Mouse (Mus musculus) mesoderm, embryonic 11.5 days (tissue): ENCODE results near the gene Rps21.

Source experiments
- DNase-seq: peaks from one replicate; pipeline ENCODE4 v3.0.0-alpha.2; 2012; ENCODE audit warnings: low read depth, low spot score

The Rps21 gene

DNA sequence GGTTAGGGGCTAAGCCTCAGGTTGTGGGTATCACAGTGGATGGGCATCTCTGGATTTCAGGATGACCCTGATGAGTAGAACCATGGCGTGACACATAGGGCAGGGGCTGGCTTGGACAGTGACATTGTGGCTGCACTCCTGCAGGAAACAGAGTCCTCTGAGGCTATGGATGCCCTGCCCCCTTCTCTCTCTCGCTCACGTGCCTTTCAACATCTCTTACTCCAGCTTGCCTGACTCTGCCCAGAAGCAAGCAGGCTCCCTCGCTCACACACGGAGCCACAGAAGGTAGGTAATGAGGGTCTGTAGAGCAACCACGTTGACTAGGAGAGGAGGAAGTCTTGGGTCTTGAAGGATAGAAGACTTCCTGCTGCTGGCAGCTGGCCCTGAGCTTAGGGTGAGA lies 33.3 kb downstream of the Rps21 start:
- DNase-seq: no peak

DNA sequence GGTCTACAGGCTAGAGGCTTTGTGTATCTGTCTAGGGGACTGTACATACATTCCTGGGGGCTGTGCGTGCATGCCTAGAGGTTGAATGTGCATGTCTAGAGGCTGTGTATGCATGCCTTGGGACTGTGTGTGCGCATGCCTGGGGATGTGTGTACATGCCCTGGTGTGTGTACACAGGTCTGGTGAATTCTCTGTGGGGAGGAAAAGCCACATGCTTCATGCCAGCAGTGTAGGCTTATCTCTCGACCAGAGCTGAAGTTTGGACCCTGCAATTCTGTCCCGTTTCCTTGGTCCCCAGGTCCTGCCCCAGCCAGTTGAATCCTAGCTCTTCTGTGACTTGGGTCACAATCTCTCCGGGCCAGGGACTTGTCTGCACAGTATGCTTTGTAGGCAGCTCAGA lies 34.4 kb downstream of the Rps21 start:
- no peak for DNase-seq

GRCm38 (mm10) chr2:180292026-180292425 lies 34.8 kb downstream of the Rps21 start:
- DNase-seq: no peak

- DNase-seq: no peak
These were observed 35.7 kb downstream of the Rps21 start for GRCm38 (mm10) chr2:180292906-180293305.

DNA sequence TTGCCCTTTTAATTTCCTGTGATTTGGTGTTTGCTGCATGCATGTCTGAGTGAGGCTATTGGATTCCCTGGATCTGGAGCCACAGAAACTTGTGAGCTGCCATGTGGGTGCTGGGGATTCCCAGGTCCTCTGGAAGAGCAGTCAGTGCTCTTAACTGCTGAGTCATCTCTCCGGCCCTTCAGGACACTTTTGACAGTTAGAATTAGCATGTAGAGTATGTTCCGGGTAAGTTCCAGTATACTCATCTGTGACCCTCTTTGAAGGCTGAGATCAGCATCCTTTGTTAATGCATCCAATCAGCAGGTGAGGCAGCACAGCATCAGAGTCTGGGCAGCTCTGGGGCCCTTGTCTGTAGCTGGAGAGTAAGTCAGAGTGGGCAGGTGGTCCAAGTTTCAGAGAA lies 43.1 kb downstream of the Rps21 start:
- no peak for DNase-seq

DNA sequence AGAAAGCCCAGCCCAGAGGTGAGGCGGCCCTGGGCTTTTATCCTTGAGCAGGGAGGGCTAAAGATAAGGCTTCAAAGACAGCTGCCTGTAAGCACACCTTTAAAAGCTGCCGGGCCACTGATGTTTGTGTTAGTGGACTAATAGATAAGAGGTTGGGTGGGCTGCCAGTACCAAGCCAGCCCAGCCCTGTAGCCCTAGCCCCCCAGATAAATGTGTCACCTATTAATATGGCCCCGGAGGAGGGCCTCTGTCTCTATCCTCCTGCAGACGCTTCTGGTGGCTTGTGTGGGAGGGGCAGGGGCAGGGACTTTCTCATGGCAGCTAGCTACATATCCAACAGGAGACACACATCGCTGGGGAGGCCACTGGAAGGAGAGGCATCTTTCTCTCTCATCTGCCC lies 43.6 kb downstream of the Rps21 start:
- no peak for DNase-seq

DNA sequence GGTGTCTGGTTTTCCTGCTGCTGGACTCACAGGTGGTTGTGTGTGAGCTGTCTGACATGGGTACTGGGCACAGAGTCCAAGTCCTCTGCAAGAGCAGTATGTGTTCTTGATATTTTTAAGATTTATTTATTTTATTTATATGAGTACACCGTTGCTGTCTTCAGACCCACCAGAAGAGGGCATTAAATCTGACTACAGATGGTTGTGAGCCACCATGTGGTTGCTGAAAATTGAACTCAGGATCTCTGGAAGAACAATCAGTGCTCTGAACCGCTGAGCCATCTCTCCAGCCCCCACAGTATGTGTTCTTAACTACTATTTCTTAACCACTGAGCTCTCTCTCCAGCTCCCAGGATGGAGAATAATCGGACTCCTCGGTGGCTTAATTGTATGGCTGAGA lies 45.0 kb downstream of the Rps21 start:
- no peak for DNase-seq

DNA sequence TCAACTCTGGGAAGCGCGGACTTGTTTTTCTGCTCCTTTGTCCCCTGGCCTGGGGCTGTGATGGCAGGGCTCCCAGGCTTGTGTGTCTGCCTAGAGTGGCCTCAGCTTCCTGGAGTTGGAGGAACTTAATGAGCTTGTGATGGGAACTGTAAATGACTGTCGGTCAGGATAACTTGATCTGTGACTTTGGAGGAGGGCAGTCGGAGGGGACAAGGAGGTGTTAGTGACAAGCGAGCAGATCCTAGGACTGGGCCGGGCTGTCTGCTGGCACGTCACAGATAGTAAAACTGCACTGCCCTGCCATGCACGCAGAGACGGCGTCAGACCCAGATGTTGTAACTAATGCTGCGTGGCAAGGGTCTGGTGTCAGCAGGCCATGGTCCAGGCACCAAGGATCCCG lies 46.3 kb downstream of the Rps21 start:
- no peak for DNase-seq

- DNase-seq: no peak
These were observed 47.4 kb downstream of the Rps21 start for GRCm38 (mm10) chr2:180304554-180304953.

DNA sequence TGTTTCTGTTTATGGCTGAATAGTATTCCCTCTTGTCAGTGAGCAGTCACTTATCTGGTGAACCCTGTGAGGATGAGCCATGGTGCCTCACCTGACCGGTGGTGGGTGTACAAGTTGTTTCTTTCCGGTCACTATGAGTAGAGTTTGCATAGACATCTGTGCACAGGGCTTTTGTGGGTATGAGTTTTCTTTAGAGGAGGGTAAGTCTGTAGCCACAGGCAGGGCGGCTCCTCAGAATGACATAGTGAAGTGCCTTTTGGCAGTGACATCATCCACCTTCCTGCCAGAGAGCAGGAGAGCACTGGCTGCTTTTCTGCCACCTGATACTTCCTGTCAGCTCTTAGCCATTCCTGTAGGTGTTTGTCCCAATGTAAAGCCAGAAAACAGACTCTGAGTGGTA lies 48.3 kb downstream of the Rps21 start:
- DNase-seq: no peak

- no peak for DNase-seq
These were observed 48.8 kb downstream of the Rps21 start for GRCm38 (mm10) chr2:180306009-180306408.

DNA sequence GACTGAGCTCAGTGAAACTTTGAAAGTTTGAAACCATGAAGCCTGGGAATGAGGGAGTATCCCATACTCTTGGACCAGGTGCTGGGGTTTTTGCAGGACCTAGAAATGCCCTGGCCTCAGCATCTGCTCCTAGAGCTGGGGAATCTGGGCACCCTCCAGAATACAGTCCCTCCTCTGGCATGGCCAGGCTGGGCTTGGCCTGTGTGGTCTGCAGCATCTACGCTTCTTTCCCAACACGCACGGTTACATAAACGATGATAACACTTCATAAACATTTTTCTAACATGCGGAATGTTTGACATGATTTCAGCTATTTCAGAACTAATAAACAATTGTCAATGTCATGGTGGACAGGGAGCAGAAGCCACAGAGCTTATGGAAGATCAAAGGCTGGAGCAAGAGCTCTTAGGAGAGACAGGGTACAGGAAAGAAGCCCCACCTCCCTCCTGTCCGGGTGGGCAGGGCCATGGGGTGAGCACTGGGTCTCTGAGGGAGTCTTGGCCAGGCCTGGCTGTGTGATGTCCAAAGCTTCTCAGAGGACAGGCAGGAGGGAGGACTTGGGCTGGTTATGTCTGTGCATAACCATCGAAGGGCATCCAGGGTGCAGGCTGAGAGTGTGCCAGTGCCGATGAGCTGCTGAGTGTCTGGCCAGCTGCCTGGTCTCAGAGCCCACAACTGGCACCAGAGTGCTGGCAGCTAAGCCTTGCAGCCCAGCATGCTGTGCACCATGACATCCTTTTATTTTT lies 49.4 kb downstream of the Rps21 start:
- no peak for DNase-seq

DNA sequence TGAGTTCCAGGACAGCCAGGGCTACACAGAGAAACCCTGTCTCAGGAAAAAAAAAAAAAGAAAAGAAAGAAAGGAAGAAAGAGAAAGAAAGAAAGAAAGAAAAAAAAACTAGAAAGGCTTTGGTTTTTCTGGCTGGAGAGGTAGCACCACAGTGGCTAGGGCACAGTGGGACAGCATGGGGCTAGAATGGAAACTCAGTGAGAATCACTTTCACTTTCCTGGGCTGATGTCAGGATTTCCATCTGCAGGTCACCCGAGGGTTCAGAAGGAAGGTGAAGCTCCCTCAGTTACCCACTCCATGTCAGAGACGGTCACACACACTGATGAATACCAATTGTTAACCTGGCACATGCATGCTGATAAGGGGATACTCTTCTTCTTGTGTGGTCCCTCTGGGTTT lies 50.5 kb downstream of the Rps21 start:
- DNase-seq: no peak
